Mouse (Mus musculus) forebrain, embryonic 16.5 days (tissue): Measurements from ENCODE around the gene Mical2. TPM values are rescaled to one million over a fixed set of nuclear protein-coding genes. Genes with fewer than 3 reads are reported as not detected.
A peak's percentile ranks its signal among the peaks of the same experiment; 100 is the strongest.

ENCODE experiments used
- ATAC-seq: fragments of 200-750 bp; cut with Nextera tagmentation; 2 replicates; pipeline ENCODE4 v1.8.0; 2017; ENCODE audit warnings: mild to moderate bottlenecking, moderate library complexity
- H3K27ac ChIP-seq: fragments of 300-500 bp; sonication (generic); 2 replicates; pipeline ENCODE4 v1.5.1; 2014; ENCODE audit warnings: low read length, control low read depth
- H3K27me3 ChIP-seq: fragments of 300-500 bp; sonication (generic); replicated peaks from 2 replicates; pipeline ENCODE4 v1.6.1; 2014; ENCODE audit warnings: low read length; ENCODE audit not compliant: control insufficient read depth, insufficient read depth
- H3K36me3 ChIP-seq: fragments of 300-500 bp; sonication (generic); 2 replicates; pipeline ENCODE4 v1.6.1; 2014; ENCODE audit not compliant: control insufficient read depth, insufficient read depth
- H3K4me1 ChIP-seq: fragments of 300-500 bp; sonication (generic); replicated peaks from 2 replicates; pipeline ENCODE4 v1.6.1; 2014; ENCODE audit warnings: low read length; ENCODE audit not compliant: control insufficient read depth, insufficient read depth
- H3K4me2 ChIP-seq: fragments of 300-500 bp; sonication (generic); 2 replicates; pipeline ENCODE4 v1.6.1; 2014; ENCODE audit warnings: mild to moderate bottlenecking, low read length, control low read depth
- H3K4me3 ChIP-seq: fragments of 300-500 bp; sonication (generic); replicated peaks from 2 replicates; pipeline ENCODE4 v1.5.1; 2014; ENCODE audit warnings: mild to moderate bottlenecking, low read length, control low read depth
- H3K9ac ChIP-seq: fragments of 300-500 bp; sonication (generic); replicated peaks from 2 replicates; pipeline ENCODE4 v1.6.1; 2014; ENCODE audit warnings: low read depth, low read length, control low read depth
- H3K9me3 ChIP-seq: fragments of 300-500 bp; sonication (generic); 2 replicates; pipeline ENCODE4 v1.6.1; 2016; ENCODE audit warnings: low read length; ENCODE audit not compliant: control insufficient read depth
- WGBS: fragments of 180-500 bp; shearing (Covaris S2); extraction: QIAGEN DNeasy Blood & Tissue Kit; methylation state at CpG from one replicate; pipeline ENCODE4 v1.1.7; 2014; 5-methylcytosine and 5-hydroxymethylcytosine counted together
- polyA plus RNA-seq: library from polyadenylated mRNA; unstranded; fragments of >200 nt; fragmentation: Nextera tagmentation; extraction: Ambion mirVana; gene quantifications from 2 replicates; pipeline ENCODE4 v1.2.1, GENCODE M21; 2015

Gene Mical2
- polyA plus RNA-seq, 1 experiment from 2014 or later: 11.1 TPM

DNA sequence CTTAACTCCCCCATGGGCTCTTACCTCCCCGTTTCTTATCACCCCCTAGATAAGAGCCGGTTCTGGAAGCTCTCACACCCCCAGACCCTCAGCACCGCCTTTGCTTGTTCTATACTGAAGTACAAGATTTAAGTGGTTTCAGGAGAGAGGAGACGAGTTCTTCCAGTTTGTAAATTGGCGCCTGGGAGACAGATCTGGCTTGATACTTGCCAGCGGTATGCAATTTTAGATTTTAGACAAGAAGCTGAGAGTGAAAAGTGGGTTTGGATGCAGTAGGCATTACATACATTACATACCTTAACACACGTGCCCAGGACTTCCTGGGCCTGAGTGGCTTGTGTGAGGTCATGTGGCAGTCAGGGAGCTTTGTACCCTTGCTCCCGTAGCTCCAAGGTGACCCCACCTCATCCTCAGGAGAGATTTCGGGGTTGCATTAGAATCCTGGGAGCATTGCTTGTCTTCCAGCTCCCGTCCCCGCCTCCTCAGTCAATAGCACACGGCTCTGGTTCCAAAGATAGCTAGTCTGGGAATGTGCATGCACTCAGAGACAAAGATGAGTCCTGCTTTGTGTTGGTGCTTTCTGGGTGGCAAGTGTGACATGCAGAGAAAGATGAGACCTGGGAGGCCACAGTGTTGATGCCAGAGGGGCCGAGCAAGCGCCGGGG lies 43.2 kb downstream of the Mical2 start:
- Histone ChIP-seq H3K4me3 (no peak overlapping the region), H3K27me3 (no peaks in the 10 kb centered on the region), H3K9me3 (no peaks in the 10 kb centered on the region), H3K36me3 (no peaks in the 10 kb centered on the region), H3K27ac (no peak overlapping the region), H3K4me1 (peaks cover 14% of the 10 kb centered on the region), H3K9ac (no peak overlapping the region), H3K4me2 (no peak overlapping the region)
- no peak for ATAC-seq
- WGBS: 87% methylated on average over 15 of the region's 15 CpGs

DNA sequence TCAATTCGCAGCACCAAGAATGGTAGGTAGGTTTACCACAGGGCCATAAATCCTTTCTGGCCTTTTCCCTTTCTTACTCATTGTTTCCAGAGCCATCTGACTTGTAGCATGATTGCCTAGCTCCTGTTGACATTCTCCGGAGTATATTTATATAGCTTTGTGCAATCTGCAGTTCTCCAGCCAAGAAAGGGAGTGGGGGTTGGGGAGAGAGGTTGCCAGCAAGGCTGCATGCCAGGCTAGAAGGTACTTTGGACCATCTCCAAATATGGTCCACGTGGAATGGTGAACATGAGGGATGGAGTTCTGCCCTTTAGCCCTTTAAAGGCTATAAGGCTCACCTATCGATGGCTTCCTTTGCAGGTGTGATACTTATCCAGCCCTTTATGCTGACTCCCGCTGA lies 45.2 kb downstream of the Mical2 start:
- Histone ChIP-seq H3K4me1 (peaks cover 14% of the 10 kb centered on the region), H3K27me3 (no peaks in the 10 kb centered on the region), H3K9me3 (no peaks in the 10 kb centered on the region), H3K4me2 (no peak overlapping the region), H3K4me3 (no peak overlapping the region), H3K27ac (no peak overlapping the region), H3K9ac (no peak overlapping the region), H3K36me3 (no peaks in the 10 kb centered on the region)
- no peak for ATAC-seq
- WGBS: 71% methylated on average over 5 of the region's 5 CpGs

DNA sequence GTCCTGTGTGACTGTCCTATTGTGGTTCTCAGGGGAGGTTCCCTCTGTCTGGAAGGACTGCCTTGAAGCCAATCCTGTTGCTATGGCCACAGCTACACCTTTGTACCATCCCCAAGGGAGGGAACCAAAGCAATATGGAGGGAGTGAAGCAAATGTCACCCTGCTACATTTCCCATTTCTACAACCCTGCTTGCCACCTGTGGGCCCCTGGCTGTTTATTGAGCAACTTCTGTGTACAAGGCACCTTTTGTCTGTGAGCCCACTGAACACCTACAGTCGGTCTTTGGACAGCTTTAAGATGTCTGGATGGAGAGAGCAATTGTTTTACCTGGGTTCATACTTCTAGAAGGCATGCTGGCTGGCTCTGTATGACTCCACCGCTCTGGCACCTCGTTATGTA lies 46.0 kb downstream of the Mical2 start:
- 67% methylated on average over 3 of the region's 3 CpGs for WGBS

DNA sequence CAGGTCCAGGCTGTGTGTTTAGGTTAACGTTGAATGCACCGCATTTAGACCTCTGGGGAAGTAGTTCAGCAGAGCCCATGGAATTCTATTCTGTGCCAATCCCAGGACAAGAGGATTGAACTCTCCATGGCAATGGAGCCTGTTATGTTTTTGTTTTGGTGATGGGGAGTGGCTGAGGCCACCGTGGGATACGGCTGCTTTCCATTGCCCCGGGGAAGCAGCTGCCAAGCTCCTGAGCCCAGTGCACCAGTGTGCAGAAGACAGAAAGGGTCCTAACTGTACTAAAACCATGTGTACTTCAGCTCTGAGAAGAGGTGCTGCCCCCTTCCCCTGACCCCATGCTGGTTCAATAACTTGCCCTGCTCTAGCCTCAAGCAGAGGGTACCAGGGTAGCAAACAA lies 47.0 kb downstream of the Mical2 start:
- peak; percentile 70 for ATAC-seq
- H3K27ac ChIP-seq: no peak overlapping the region
- H3K4me3 ChIP-seq: no peak overlapping the region
- no peak overlapping the region for H3K4me2 ChIP-seq
- H3K36me3 ChIP-seq: no peaks in the 10 kb centered on the region
- no peak overlapping the region for H3K9ac ChIP-seq
- H3K27me3 ChIP-seq: no peaks in the 10 kb centered on the region
- 8% methylated on average over 5 of the region's 5 CpGs for WGBS
- H3K9me3 ChIP-seq: no peaks in the 10 kb centered on the region
- H3K4me1 ChIP-seq: peaks cover 14% of the 10 kb centered on the region

More for the DNA sequence above, 46.0 kb downstream of the Mical2 start:
- Histone ChIP-seq H3K27me3 (no peaks in the 10 kb centered on the region), H3K4me1 (peaks cover 14% of the 10 kb centered on the region), H3K4me2 (no peak overlapping the region), H3K36me3 (no peaks in the 10 kb centered on the region), H3K9ac (no peak overlapping the region), H3K9me3 (no peaks in the 10 kb centered on the region), H3K27ac (no peak overlapping the region), H3K4me3 (no peak overlapping the region)
- no peak for ATAC-seq

DNA sequence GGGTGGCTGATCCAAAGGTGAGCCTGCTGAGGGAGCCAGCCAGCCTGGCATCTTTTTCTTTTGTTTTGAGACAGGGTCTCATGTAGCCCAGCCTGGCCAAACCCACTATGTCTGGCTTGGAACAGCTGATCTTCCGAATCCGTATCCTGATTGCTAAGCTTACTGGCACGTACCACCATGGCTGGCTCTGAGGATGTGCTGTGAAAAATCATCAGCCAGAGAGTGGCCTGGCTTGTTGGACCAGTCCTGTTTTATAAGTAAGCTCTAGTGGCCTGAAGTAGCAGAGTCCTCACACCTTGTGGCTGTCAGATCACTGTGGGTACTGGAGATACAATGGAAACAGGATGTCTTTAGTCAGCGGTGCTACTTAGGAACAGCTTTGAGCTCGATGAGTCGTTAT lies 47.8 kb downstream of the Mical2 start:
- H3K4me2 ChIP-seq: no peak overlapping the region
- H3K27ac ChIP-seq: no peak overlapping the region
- no peaks in the 10 kb centered on the region for H3K27me3 ChIP-seq
- peaks cover 14% of the 10 kb centered on the region for H3K4me1 ChIP-seq
- ATAC-seq: no peak
- no peak overlapping the region for H3K4me3 ChIP-seq
- no peak overlapping the region for H3K9ac ChIP-seq
- WGBS: 56% methylated on average over 6 of the region's 6 CpGs
- H3K36me3 ChIP-seq: no peaks in the 10 kb centered on the region
- H3K9me3 ChIP-seq: no peaks in the 10 kb centered on the region

DNA sequence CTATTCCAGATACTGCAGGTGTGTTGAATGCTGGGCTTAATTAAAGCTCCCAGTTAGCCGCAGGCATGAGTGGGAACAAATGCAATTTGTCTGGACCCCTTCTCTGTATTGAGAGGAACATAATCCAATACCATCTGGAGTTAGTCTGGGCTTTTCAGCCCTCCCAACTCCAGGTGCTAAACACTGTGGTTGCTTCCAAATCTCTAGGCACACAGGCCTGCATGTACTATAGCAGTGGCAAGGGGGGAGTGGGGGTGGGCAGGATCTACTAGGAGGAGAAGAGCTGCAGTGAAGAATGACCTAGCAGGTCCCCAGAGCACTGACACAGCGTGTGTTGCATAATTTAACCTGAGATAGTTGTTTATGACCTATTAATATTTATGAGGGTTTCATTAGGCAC lies 49.0 kb downstream of the Mical2 start:
- Histone ChIP-seq H3K36me3 (no peaks in the 10 kb centered on the region), H3K27me3 (no peaks in the 10 kb centered on the region), H3K9me3 (no peaks in the 10 kb centered on the region), H3K4me1 (peaks cover 14% of the 10 kb centered on the region), H3K9ac (no peak overlapping the region), H3K27ac (no peak overlapping the region), H3K4me2 (no peak overlapping the region), H3K4me3 (no peak overlapping the region)
- ATAC-seq: peak; percentile 64; the same call in 1 of the 2 replicates
- WGBS: 39% methylated on average over 2 of the region's 2 CpGs

DNA sequence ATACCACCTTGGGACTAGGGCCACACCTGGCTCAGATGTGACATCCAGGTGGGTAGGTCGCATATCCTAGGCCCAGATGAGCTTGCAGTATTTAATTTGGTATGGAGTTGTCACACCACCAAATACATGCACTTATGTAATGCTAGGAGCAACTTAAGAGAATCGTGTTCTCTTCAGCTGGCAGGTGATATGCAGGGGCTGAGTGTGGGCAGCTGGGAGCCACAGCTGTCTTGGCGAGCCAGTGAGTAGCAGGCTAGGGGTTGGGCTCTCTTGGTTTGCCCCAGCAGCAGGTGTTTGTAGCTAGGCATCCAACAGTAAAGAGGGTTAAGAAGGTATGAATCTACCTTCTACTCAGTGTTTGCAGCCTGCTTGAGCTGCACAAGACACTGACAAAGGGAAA lies 49.4 kb downstream of the Mical2 start:
- Histone ChIP-seq H3K4me2 (no peak overlapping the region), H3K9me3 (no peaks in the 10 kb centered on the region), H3K27ac (no peak overlapping the region), H3K27me3 (no peaks in the 10 kb centered on the region), H3K4me3 (no peak overlapping the region), H3K4me1 (peaks cover 14% of the 10 kb centered on the region), H3K36me3 (no peaks in the 10 kb centered on the region), H3K9ac (no peak overlapping the region)
- ATAC-seq: no peak
- WGBS: 78% methylated on average over 3 of the region's 3 CpGs

DNA sequence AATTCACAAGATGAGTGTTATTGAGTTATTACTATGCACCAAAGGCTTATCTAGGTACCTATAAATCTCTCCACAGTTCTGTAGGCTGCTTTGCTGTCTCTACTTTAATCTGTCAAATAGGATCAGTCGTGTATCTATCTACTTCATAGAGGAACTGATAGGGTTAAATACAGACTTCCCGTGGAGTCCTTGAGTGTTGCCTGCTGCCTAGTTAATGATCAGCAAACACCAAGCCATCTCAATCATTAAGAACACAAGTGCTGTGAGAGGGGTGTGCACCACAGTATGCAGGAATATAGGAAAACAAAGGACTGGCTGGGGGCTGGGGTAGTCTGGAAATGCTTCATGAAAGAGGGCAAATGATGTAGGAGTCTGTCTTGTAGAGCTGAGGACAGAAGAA lies 50.2 kb downstream of the Mical2 start:
- no peaks in the 10 kb centered on the region for H3K27me3 ChIP-seq
- H3K4me2 ChIP-seq: no peak overlapping the region
- no peak overlapping the region for H3K4me3 ChIP-seq
- ATAC-seq: no peak
- H3K4me1 ChIP-seq: peaks cover 14% of the 10 kb centered on the region
- H3K36me3 ChIP-seq: no peaks in the 10 kb centered on the region
- WGBS: 32% methylated on average over 2 of the region's 2 CpGs
- H3K27ac ChIP-seq: no peak overlapping the region
- H3K9ac ChIP-seq: no peak overlapping the region
- no peaks in the 10 kb centered on the region for H3K9me3 ChIP-seq

DNA sequence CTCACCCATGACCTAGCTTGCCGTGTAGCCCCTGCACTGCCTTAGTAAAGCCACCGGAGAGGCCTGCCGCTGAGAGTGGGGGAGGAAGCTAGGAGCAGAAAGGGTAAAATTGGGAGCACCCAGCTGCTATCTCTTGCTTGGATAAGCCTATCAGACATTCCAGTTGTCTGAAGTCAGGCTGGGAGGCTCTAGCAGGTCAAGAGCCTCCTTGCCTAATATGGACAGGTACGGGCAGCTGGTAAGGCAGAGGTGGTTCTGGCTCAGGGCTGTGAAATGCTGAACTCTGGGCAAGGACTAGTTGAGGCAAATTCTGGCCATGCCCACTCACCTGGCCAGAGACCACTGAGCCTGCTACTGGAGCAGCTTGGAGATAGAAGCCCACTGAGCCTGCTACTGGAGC lies 51.2 kb downstream of the Mical2 start:
- WGBS: 94% methylated on average over 4 of the region's 4 CpGs
- H3K36me3 ChIP-seq: no peaks in the 10 kb centered on the region
- no peak for ATAC-seq

DNA sequence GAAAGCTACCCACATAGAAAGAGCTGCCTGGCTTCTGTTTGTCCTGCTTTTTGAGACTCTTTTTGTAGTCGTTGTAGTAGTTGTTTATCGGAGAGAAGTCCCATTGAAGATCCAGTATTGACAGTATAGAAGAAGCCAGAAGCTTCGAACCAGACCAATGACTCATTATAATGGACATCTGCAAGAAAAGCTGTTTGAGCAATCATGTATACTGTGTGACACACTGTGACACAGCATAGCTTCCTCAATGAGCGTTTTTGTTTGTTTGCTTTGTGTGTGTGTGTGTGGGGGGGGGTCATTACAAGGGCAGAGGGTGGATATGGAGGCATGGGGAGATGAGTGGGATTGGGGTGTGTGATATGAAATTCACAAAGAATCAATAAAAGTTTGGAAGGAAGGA lies 53.0 kb downstream of the Mical2 start:
- WGBS: 71% methylated on average over 4 of the region's 4 CpGs

More for the DNA sequence above, 51.2 kb downstream of the Mical2 start:
- Histone ChIP-seq H3K4me1 (peaks cover 14% of the 10 kb centered on the region), H3K9ac (no peak overlapping the region), H3K4me2 (no peak overlapping the region), H3K4me3 (no peak overlapping the region), H3K27me3 (no peaks in the 10 kb centered on the region), H3K27ac (no peak overlapping the region), H3K9me3 (no peaks in the 10 kb centered on the region)

More for the DNA sequence above, 53.0 kb downstream of the Mical2 start:
- no peak for ATAC-seq
- H3K4me3 ChIP-seq: no peak overlapping the region
- no peak overlapping the region for H3K9ac ChIP-seq
- no peaks in the 10 kb centered on the region for H3K4me1 ChIP-seq
- no peak overlapping the region for H3K4me2 ChIP-seq
- no peaks in the 10 kb centered on the region for H3K9me3 ChIP-seq
- H3K36me3 ChIP-seq: no peaks in the 10 kb centered on the region
- no peak overlapping the region for H3K27ac ChIP-seq
- H3K27me3 ChIP-seq: no peaks in the 10 kb centered on the region
